Mouse (Mus musculus) heart, adult 10 weeks (tissue): ENCODE measurements around the gene Ddx25. TPM values are rescaled to one million over a fixed set of nuclear protein-coding genes. Genes with fewer than 3 reads are reported as not detected.

ENCODE experiments used
- polyA plus RNA-seq: library from polyadenylated mRNA; stranded (reverse); fragments of 350-450 nt; fragmentation: Illumina TruSeq; extraction: RNeasy Lipid Tissue Mini Kit (QIAGEN cat#74804); gene quantifications from one replicate; pipeline ENCODE4 v1.2.3, GENCODE M21; 2014; ENCODE audit warnings: low read depth, low replicate concordance

Gene Ddx25
- polyA plus RNA-seq = not detected

GRCm38 (mm10) chr9:35558257-35559008, at the start of gene Ddx25, which contains the start of gene Pus3:
Gene Ddx25 (minus strand): TSS chr9:35558528.
Gene Pus3 (plus strand): TSS chr9:35558595.

DNA sequence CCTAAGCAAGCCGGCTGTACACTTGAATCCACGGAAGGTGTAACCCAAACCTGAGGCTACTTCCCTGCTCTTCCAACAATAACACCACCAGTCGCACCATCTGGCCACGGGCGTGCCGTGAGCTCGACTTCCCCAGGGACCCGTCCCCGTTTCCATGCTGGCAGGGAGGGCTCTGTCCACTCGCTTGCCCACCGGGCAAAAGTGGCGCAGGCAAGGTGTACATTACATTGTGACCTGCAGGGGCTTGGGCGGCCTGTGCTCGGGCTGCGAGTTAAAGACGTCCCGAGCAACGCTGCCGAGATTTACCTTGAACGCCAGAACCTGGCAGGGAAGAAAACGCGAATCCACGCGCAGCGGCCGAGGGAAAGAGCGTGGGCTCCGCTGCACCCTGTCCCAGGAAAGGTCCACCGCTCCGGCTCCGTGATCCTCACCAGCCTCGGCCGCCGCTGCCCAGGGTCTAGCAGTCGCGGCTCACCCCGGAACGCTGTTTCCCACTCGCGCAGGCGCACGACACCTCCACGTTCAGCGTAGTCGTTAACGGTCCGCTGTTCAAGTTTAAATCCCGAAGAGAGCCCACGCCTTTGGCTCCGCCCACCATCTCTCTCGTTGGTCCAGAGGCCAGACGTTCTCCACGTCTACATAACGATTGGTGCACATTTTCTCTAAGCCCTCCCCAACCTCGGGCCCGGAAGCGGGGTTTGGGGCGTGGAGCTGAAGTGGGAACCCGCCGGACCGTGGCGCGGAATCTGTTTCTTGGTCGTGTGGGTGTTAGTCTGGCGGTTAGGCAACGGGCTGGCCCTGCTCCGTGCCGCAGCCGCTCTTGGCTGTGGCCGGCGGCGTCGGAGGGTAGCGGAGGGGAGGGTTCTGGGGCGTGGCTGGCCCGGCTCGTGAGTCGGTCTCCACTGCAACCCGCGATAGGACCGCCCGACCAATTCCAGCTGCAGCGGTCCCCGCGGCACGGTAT, 11.5 kb upstream of the Ddx25 start, which contains the start of the genes Pate2 and Hyls1:
Gene Pate2 (plus strand): TSS at position 714 of the 964 bp plus-strand sequence.
Gene Hyls1 (minus strand): TSS at position 828 of the 964 bp plus-strand sequence.

DNA sequence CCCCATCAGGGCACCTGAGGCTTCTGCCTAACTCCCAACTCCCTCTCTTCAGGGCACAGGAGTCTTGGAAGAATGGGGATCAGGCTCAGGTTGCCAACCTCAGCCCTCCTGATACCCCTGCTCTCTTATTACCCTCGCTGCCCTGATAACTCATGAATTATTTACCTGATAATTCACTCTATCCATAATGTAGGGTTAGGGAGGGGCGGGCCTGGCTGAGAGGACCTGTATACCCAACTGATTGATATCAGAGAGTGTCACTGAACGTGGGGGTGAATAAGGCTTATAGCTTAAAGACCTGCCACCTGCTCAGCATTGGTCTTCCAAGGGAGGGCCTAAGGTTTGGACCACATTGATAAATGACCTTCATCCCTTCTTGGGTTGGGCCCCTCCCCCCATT, 40.2 kb downstream of the Ddx25 start, which contains the start of gene Gm1113:
Gene Gm1113 (minus strand): TSS at position 101 of the 400 bp plus-strand sequence.

Other genes with a start within 250 kb of the Ddx25 start
- gene Cdon, start 137.4 kb downstream of the Ddx25 start, polyA plus RNA-seq = 7.3 TPM
- not detected for gene Gm1113, start 40.3 kb downstream of the Ddx25 start, polyA plus RNA-seq
- 9.0 TPM for gene Pus3, start 67 bp upstream of the Ddx25 start, polyA plus RNA-seq
- gene Pate2, start 11.8 kb upstream of the Ddx25 start, polyA plus RNA-seq = not detected
- 2.3 TPM for gene Hyls1, start 11.9 kb upstream of the Ddx25 start, polyA plus RNA-seq
- gene Pate4, start 53.4 kb upstream of the Ddx25 start, polyA plus RNA-seq = not detected
- gene Pate3, start 89.7 kb upstream of the Ddx25 start, polyA plus RNA-seq = not detected
- not detected for gene Pate1, start 128.9 kb upstream of the Ddx25 start, polyA plus RNA-seq
- not detected for gene Gm17677, start 182.5 kb upstream of the Ddx25 start, polyA plus RNA-seq
- gene Gm17727, start 219.6 kb upstream of the Ddx25 start, polyA plus RNA-seq = not detected
- not detected for gene Gm27235, start 231.6 kb upstream of the Ddx25 start, polyA plus RNA-seq
- gene D730048I06Rik, start 231.6 kb upstream of the Ddx25 start, polyA plus RNA-seq = not detected